Mouse (Mus musculus) cerebellum, postnatal 36 days (tissue): ENCODE results near the gene Pigb.
"Not testable (repeated sequence)": the region's sequence is repeated elsewhere in the genome, so short reads cannot be mapped to it uniquely, and the experiment has no call there.

Experiments used
- DNase-seq, 2 experiments: peaks; one replicate each; pipeline ENCODE4 v3.0.0; 2021 to 2022; ENCODE audit warnings: mixed read lengths in 2 of 2

The Pigb gene

DNA sequence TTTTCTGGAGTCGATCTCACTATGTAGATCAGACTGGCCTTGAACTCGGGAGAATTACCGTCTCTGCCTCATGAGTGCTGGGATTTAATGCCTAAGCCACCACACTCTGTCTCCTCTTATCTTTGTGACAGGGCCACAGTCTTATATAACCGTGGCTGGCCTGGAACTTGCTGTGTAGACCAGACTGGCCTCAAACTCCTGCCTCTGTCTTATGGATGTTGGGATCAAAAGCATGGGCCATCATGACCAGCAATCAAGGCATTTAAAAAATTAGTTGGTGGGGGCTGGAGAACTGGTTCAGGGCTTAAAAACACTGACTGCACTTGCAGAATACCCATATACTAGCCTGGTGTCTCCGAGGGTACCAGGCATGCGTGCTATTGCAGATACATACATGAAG is at the start of gene Pigb:
Gene Pigb (minus strand): TSS at position 299 of the 400 bp plus-strand sequence.
- no peak for DNase-seq

DNA sequence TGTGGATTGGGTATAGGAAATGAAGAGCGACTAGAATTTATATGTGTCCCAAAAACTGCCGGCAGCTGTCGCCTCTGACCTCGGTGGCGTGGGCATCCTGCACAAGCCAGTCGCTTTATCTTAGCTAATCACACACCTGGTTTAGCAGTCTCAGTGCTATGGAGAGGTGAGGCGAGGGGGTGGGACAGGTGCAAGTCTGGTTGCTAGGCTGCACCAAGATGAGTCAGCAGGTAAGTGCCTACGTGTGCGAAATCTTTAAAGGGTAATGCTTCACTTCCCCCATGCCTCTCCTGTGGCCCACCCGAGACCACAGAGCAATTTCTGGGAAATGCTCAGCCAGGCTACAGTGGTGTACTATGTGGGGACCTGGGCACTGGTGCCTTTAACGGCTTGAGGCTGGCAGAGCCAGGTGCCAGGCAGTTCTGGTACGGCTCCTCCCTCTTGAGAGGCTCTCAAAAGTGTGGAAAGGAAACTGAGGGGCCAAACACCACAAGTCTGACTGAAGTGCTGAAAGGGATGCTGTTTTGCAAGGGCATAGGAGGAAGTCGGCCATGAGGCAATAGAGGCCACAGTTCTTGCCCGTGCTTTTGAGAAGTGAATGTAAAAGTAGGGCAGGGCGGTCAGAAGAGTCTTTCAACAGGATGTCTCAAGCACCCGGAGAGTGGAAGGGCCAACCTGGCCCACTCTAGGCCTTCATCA is 49.2 kb upstream of the Pigb start:
- no peak for DNase-seq

DNA sequence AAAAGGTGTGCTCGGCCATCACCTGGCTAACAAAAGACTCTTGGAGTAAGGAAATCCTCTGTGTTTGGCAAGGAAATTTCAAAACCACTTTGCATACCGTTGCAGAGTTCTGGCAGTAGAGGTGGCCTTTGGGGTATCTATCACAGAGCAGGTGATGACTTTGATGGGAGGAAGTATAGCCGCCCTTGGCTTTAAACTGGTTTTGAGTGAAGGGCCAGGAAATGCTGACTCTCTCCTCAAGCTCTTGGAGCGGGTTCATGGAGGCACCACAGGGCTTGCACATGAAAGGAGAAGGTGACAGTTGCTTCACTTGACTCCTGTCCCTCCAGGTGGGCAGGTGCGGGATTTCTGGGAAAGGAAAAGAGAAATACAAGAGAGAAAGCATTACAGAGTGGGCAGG is 47.4 kb upstream of the Pigb start:
- no peak for DNase-seq

DNA sequence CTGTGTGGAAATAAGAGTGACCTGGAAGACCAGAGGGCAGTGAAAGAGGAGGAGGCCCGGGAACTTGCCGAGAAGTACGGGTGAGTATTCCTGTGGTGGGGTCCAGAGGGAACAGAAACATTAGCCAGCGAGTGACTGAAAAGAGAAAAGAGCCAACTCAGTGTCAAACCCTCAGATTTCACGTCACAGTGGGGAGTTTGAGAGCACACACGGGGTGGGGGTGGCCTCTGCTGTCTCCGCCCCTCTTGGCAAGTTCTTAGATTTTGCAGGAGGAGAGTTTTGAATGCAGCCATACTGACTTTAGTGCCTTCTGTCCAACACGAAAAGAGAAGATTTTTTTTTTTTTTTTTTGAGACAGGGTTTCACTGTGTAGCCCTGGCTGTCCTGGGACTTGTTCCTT is 46.9 kb upstream of the Pigb start:
- no peak for DNase-seq

DNA sequence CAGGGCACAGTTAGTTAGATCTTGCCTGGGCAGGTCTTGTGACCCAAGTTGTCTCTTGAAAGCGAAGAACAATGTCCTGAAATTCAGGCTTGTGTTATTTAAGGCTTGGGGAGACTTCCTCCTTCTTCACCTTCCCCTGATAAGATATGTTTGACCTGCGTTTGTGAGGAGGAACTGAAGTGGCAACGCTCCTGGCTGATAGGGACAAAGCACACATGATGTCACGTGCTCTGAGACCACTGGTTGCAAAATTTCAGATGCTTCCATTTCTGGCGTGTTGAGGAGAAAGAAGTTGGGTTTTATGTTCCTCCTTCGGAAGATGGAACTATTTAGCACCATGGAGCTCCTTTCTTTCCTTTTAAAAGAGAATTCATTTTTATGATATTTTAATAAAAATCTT is 45.7 kb upstream of the Pigb start:
- no peak for DNase-seq

DNA sequence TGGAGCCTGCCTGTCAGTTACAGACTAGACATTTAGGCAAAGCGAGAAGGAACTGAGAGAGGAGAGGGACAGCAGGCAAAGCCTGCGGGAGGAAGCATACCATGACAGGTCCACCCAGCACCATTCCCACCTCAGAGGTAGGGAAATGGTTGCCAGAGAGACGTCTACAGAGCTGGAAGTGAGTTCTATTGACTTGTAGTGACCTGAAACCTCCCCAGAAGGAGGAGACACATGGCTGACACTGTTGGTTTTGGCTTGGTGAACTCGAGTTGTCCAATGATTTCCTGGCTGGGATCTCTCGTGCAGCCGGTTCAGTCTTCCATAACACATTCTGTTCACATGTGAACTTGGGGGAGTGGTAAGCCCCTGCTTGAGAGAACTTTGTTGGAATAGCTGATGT is 43.8 kb upstream of the Pigb start:
- DNase-seq, result no peak

DNA sequence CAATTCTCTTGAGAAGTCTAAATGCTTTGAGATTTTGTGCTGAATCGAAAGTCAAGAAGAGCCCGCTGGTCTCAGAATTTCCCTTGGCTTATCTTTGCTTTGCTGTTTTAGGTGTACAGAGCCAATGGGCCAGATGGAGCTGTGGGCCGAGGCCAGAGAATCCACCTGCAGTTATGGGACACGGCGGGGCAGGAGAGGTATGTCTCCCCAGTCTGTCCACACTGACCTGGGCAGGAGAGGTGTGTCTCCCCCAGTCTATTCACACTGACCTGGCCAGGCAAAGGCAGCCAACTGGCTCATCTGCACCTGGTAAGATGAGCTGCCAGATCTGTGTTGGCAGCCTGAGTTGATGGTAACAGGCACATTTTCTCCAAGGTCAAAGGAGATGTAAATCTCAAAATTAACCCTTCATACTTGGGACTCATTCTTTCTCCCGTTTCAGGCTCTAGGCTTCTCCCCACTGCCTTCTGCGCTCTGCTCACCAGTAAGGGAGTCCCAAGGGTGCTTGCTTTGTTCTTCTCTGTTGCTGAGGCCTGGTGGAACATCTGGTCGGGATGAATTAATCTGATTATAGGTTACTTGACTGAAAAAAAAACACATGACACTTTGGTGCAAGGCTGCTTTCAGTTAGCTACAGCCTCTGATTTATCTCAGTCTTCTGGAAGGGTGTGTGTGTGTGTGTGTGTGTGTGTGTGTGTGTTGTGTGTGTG is 42.3 kb upstream of the Pigb start:
- peak; percentile 80 to 85 for DNase-seq

DNA sequence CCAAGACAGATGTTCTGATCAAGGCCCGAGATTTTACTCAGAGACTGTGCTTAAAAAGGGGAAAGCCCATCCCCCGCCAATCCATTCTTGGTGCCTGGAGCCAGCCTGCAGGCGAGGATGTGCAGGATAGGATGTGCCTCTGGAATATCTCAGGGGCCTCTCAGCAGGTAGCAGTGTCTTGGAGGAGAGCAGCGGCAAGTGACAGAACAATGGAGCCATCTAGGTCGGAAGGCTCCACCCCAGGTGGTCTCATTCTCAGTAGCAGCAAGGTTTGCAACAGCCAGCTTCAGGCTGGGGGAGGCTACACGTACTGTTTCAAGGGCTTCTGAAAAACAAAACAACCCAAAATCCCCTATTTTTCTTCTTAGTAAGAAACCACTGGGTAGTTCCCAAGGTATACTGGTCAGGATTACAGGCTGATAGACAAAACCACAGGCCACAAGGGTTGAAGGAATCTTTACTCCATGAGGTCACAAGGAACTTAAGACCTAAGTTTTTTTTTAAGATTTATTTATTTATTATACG is 39.7 kb upstream of the Pigb start:
- DNase-seq, result no peak

DNA sequence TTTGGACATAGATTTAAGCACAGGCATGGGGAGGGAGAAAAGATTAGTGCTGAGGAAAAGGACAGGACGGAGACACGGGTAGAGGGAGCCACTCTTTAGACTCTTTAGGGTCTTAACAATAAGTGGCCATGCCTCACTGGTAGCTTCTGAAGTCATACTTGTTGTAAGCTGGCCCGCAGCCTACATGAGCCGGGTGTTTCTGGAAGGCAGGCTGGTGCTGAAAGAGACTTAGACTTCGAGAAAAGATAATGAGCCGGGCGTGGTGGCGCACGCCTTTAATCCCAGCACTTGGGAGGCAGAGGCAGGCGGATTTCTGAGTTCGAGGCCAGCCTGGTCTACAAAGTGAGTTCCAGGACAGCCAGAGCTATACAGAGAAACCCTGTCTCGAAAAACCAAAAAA is 39.2 kb upstream of the Pigb start:
- not testable (repeated sequence) for DNase-seq

DNA sequence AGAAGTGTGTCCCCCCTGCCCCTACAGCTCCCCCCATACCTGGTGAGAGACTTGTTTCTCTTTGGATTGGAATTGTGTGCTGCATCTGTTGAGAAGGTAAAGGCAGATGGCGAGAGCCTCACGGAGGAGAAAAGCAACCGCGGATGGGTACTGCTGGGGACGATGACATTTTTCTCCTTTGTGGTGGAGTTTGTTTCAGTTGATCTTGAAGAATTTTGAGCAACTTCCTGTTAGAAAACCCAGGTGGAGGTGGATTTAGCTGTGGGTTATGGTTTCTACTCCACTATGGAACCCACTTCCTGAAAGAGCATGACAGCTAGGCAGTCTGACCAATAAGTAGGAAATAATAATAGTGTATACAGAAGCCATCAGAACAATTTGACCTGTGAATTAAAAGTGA is 33.0 kb upstream of the Pigb start:
- no peak for DNase-seq

DNA sequence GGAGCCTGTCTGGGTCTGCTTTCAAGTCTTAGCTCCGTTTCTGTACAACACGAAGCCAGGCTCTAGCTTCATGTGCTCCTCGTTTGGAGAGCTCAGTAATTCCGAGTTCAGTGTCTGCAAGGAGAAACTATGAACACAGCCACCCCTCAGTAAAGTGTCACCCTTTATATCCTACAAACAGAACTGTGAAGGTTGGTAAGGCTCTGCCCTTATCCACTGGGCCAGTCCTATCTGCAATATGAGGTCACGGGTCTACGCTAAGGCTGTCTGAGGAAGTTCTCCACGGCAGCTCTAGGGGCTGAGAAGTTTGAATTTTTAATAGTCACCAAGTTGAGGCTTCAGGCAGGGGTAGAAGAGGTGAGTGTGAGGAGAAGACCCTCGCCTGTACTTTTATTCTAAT is 32.2 kb upstream of the Pigb start:
- no peak for DNase-seq

DNA sequence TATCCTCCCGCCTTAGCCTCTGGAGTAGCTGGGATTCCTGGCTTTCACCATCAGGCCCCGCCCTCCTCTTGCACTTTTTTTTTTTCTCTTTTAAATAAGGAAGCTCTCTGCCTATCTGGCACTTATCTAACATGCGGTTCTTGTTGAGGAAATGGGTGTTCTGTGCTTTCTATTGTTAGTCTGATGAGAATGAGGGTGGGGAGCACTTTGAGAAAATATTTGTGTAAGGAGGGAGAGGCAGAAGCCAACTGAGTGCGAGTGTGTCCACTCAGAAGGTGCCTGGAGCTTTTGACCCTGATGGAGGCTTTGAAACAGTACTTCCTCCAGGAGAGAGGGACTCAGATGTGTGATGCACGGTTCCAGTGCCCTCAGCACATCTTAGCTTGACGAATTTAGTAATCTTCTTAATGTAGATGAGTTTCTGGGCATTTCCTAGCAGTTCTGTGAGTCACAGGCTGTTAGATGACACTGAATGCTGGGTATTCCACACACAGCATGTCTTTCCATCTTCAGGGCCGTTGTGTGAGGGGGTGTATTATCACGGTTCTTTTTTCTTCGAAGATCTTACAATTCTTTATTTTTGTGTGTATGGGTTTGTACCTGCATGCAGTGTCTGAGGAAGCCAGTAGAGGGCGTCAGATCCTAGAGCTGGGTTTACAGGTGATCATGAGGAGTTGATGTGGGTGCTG is 30.9 kb upstream of the Pigb start:
- no peak for DNase-seq

DNA sequence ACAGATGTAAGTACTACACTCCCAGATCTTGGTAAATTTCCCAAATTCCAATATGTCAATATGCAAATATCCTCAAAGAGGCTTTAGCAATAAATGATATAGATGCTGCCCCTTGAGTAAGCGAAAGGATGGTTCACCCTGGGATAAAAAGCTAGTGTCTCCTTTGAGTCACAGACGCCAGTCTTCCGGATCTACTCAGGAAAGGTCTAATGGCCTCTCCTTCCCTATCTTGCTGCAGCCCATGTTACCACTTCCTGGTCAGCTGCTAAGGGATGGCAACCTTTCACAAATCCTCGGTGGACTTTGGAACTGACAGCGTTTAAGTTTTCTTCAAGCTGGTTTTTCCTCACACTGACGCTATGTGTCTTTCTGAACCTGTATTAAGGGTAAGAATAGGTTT is 28.5 kb upstream of the Pigb start:
- DNase-seq, result no peak

DNA sequence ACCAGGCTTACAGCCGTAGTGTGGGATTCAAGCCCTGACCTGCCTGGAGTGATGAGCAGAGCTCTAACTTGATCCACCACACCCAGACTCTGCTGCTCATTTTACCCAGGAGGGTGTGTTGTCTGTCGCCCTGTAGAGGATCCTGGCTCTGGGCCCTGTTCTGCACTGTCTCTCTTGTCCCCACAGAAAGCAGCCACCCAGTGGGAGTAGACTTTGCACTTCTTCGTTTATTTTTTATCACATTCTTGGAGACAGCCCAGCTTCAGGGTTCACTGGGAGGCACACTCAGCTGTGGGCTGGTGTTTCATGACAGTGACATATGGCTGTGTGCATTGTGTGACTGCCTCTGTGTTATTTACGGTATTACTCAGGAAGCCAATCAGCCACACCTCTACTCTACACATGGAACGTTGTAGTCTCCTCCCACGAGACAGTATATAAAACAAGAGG is 28.1 kb upstream of the Pigb start:
- DNase-seq, result no peak

DNA sequence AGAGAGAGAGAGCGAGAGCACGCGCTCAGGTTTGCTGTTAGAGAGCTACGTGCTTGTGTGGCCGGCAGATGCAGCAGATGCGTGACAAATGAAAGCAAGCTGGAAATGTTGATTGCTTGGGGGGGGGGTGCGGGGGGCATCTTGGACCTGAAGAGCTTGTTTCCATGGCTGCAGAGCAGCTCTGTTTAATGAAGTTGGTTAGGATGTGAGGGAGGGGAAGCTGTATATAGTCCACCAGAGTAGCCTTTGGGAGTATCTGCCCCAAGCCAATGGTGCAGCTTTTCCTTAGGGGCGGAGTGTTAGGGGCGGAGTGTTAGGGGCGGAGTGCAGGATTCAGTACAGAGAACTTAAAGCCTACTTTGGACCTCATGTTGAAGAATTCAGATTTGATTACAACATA is 26.9 kb upstream of the Pigb start:
- DNase-seq, result no peak

DNA sequence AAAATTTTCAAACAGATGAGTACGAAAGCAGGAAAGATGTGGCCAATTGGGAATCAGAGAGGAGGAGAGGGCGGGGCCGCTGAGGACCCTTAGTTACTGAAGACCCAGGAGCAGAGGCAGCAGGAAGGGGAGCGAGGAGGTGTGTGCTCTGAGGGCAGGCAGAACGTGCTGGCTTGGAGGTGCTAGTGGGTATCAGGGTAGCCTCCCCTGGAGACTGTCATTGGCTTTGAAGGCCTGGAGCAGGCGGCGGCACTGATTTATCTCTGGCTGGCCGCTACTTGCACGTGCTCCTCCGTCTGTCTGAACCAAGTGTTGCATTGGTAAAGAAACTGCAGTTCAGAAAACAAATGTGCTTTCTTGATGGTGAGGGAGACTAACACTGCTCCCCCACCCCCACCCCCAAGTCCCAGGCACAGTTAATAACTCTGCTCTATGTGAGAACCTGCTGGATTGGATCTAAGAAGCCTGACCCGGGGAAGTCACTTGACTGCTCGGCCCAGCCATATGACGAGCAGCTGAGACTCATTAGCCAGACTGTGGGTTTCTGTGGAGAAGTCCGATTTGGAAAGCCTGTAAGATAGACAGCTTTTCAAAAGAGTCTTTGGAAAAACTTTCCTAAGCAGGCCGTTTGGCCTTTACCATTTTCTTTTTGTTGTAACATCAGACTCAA is 23.6 kb upstream of the Pigb start:
- no peak for DNase-seq

DNA sequence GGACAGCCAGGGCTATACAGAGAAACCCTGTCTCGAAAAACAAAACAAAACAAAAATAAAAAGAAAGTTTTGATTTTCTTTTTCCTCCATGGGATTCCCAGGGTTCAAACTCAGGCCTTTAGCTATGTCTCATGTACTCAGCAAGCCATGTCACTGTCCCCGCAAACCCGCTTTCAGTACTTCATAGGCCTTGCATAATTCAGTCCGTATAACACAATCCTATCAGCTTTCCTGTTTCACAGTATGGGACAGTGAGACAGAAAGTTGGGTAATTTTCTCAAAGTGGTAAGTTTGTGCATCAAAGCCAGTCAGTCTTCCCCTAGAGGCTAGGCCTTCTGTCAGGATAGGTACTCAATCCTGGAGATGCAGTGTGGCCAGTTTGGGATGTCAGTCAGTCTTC is 19.0 kb upstream of the Pigb start:
- DNase-seq, result no peak

DNA sequence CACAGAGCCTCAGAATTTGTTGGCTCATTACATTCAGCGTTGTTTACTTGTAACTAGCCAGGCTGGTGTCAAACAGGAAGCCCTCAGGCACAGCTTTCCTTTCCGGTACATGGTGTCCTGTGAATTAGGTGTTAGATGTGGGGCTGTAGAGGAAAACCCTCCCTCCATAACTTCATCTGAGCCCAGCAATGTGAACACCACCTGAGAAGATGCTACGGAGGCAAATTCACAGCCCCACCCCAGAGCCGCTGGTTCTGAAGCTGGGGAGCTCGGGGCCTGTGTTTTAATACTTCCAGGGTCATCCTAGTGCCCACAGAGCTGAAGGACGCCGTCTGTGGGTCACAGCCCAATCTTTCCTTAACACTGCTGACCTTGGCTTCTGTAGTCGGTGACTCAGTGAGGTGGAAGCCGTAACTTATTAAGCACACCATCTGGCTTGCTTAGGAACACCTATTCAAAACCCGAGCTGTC is 15.3 kb upstream of the Pigb start:
- no peak for DNase-seq

DNA sequence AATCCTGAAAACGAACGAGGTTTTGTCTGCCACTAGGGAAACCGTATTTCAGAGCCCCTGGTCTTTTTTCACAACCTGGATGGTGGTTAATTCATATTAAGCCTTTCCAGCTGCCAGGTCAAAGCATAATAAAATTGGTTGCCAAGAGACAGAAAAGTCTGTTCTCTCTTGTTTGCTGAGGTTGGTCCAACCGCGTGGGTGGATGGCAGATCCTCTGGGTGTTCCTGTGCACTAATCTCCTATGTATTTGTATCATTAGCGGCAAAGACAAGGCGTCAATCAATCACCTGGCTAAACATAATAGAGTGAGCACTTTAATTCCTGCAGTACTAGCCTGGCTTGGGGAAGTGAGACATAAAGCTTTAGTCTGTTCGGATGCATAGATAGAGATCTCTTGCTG is 10.4 kb upstream of the Pigb start:
- DNase-seq, result no peak

DNA sequence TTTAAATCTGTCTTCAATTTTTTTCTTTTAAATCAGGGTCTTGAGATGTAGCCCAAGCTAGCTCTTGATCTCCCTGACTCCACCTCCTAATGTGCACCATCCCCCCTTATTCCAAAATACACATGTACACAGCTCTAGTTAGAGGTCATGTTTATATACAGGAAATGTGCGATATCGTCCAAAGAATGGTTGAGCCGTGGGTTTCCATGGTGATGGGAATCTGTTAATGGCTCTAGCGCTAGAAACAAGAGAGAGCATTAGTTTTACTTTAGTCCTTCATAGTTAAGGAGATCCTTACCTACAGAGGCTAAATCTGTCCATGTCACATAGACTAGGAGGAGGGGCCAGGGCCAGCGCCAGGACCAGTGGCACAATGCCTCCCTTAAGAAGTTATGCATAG is 9.7 kb upstream of the Pigb start:
- DNase-seq, result no peak

DNA sequence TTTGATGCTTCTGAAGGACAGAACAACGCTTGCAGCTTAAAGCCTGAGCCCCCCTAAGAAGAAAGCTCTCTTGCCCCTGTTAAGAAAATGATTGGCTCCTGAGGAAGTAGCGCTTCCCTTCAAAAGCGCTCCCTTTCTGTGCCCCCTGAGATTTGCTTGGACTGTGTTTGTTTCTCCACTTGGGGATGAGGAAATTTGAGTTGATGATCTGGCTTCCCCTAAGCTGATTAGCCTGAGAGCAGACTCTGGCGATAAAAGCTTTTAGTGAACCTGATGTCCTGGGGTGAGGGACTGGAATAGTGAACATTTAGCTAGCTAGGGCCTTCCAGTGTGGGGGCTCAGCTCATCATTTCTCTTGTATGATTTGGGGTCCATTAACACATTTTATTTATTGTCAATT is 8.7 kb upstream of the Pigb start:
- DNase-seq, result no peak

DNA sequence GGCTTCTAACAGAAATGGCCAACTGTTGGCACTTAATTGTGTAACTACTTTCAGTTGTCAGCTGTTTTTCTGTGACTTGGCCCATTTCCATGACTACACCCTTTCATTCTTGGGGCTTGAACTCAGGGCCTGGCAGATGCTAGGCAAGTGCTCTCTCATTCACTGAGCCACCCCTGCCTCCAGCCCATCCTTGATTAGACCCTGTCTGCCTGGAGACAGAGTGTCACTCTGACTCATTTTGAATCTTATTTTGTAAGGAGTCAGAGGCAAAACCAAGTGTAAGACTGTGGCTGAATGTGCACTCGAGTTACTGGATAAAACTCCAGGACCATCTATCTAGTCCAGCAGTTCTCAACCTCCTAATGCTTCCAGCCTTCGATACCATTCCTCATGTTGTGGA is 7.7 kb upstream of the Pigb start:
- DNase-seq, result no peak

DNA sequence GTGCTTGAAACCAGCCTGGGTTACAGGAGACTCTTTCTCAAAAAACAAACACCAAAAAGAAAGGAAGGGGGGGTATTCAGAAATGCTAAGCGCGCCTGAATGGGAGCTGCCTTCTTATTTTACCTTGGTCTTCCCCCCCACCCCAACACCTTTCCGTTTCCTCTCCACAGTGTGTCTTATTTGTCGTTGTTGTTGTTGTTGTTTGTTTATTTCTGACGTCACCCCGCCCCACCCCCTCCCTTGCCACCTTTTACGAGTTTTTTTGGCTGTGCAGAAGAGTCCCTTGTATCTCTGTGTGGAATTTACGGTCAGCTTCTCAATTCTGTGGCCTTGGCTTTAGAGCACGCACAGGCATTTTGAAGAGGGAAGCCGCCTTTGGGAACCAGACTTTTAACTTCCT is 5.5 kb upstream of the Pigb start:
- no peak for DNase-seq
